Mouse (Mus musculus) kidney, adult 18-20 months (tissue): ENCODE measurements around the gene Rps15.

Experiments
- DNase-seq: peaks from one replicate; pipeline ENCODE4 v3.0.0; 2021

Rps15 gene

DNA sequence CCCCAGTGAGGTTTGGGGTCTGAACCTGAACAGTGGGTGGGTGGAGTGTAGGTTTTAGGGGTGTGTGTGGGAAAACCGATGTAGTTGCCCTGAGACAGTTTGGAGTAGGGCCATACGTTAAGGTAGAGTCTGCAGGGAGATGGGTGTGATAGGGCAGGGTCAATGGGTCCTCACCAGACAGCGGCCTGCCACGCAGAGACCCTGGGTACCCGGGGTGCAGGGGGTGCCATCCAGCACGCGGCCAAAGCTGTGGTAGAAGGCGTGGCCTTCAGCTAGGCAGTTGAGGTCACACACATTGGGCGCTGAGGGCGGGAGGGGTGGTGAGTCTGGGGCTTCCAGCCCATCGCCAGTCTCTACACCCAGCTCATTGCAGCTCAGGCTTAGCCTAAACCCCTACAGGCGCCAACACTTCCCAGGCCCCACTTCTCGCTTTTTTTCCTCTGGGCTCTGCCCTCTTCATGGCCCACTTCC, 51.2 kb downstream of the Rps15 start:
- DNase-seq = no peak
